Mouse (Mus musculus) mouse embryonic stem cell (cell line): ENCODE measurements around the gene Serpina6.

Source experiments
- in situ Hi-C, 2 experiments: fragments of 300-500 bp; cut with MboI; formaldehyde crosslinking; loops; 1 replicate in 1 of 2; 3 replicates in 1 of 2; pipeline ENCODE4 v1.14.3; 2019 to 2020; ENCODE audit warnings: low sequenced_read_pairs in 2 of 2, low pct_unique_long_range_greater_than_20kb in 1 of 2, mixed read lengths in 1 of 2; ENCODE audit not compliant: unreplicated experiment in 1 of 2

Serpina6 gene

DNA sequence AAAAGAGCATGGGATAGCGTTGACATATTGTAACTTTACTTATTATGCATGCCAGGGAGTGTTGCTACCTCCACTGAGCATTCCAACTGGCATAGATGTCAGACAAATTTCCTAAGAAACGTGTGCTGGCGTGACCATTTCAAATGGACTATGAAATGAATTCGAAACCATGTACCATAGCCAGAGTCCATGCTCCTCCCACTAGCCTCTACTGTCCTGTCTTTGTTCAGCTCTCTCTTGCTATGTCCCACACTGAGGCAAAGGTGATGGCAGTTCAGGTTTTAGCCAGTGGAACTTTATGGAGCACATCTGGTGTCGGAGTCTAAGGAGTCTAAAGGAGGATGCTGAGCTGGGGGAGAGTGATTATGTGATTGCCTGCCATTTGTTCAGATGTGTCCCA is 3.1 kb upstream of the Serpina6 start:
- in situ Hi-C loops, result no loop called here

DNA sequence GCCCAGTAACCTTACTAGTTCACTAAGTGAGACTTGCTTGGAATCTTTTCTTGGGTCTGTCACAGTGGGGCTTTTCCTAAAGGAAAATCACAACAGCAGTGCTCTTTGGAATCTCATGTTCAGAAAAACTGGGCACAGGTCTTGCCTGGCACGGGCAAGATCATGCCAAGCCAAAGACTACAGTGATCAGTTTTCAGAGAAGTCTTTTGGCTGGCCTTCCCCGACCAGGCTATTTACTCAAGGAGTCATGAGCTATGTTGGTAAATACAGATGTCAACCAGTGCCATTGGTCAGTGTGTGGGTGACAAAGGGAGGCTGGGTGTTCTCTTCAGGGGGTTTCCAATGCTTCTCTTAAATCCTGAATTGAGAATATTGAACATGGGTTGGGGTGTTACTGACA is 2.2 kb upstream of the Serpina6 start:
- in situ Hi-C loops, result no loop called here

DNA sequence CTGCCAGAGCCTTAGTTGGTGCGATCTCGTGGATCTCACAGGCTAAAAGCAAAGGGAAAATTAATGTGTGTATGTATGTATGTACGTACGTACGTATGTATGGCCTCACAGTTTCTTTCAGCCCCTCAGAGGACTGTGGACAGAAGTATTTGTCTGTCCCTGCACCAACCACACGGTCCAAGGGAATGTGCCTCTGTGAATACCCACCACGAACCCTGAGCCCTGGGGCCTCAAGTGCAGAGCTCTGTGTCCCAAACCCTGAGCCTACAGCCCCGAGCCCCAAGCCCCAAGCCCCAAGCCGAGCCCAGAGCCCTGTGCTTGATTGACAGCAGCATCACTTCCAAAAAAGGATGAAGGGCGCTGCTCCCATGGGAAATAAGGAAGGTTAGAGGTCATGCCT is 979 bp upstream of the Serpina6 start:
- in situ Hi-C loops, result no loop called here

DNA sequence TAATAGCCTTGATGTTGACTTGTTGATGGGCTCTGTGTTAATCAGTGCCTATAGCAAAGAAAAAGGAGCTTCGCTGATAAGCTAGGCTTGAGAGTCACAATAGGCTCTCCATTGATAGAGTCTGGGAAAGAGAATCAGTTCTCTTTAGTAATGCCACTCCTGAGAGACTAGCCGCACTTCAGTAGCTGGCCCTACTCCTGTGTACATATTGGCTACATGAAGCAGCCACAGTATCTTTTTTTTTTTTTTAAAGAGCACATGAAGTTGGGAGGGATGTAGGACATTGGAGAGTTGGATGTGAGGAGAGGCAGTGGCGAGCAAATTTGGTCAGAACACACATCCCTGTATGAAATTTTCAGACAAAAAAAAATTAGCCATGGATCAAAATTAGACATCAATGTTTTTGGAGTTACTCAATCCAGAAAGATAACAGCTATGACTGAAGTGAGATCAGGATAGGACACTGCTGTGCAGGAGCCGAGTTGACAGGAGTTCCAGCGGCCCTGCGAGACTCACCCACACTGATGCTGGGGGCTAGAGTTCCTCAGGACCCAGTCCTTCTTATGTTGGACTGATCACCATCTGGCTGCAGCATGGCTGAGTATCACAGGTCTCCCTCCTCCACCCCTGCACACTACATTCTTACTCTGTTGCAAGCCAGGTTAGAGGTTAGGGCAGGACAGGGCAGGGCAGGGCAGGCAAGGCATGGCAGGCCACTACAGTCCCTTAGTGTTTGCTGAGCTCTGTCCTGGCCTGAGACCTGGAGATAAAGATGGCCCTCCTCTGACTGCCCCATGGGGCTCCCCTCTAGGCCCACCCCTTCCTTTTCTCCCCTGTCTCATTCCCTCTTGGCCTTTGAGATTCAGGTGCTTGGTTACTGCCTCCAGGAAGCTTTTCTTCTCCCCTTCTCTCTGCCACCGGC is 1.6 kb downstream of the Serpina6 start:
- in situ Hi-C loops, result no loop called here

DNA sequence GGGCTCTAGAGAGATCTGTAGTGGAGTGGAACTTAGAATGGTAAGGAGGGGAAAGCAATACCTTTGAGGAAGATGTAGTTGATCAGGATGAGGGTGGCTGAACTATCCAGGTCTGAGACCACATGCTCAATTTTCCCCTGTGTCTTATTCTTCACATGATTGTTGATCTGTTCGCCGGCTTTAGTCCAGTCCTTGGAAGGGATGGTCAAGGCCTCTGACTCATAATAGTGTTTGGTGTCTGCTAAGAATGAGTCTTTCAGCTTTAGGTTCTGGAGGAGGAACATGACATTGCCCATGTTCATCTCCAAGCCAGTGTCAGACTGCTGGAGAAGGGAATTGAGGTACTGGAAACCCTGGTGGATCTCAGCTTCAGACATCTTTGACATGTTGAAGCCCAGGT is 3.2 kb downstream of the Serpina6 start:
- in situ Hi-C loops, result no loop called here

DNA sequence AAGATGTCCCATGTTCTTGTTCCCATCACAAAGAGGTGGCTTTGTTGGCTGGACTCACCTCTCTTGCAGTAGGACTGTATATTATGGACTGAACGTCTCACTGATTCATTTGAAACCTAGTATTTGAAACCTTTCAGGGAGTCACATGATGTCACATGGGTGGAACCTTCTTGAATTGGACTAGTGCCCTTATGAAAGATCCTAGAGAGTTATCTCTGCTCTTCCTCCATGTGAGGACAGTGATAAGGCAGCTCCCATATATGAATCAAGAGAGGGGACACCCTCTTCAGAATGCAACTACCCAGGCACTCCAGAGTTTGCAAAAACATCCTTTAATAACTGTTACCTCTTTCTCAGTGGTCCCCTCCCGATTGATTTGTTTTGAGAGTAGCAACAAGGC is 10.7 kb downstream of the Serpina6 start:
- in situ Hi-C loops, result no loop called here

DNA sequence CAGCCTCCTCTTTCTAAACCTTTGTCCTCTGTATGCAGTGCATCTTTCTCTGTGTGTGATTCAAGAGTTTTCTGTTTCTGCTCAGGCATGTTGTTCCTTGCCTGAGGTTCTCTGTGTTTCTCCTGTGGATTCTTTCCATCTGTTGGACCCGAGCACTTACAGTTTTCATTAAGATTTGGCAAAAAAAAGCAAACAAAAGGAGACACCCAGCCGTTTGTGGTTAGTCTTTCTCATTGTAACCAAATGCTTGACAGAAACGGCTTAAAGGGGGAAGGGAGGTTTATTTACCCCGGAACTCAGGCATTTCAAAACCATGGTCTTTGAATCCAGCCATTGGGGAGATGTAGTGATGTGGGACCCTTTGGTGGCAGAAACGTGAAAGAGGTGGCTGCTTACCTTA is 12.4 kb downstream of the Serpina6 start:
- in situ Hi-C loops, result no loop called here

DNA sequence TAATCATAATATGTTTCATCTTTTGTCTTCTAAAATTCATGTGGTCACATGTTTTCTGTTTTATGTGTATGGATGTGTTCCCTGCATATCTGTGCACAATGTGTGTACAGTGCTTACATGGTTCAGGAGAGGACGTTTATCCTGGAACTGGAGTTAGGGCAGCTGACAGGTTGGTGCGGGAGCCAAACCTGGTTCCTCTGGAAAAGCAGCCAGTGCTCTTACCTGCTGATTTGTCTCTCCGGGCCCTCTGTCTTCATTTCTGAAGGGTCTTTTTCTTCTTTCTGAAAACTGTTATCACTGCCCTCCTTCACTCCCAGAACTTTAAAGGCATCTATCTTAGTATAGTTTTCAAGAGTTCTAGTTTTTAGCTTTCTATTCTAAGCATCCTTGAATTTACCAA is 13.2 kb downstream of the Serpina6 start:
- in situ Hi-C loops, result no loop called here

DNA sequence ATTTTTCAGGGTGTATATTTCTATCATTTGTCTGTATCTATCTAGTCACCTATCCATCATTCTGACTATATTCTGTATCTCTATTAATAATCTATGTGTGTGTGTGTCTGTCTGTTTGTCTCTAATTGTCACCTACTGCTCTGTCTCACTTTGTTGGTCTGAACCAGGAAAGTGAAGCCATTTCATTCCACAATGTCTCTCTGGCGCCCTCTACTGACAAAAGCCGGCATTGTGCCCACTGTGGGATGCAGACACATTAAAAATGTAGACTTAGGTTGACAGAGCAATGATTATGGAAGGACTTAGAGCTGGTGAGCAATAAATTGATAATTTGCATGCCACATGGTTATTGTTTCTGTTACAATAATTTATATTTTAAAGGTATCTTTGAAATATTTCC is 13.7 kb downstream of the Serpina6 start:
- in situ Hi-C loops, result no loop called here

DNA sequence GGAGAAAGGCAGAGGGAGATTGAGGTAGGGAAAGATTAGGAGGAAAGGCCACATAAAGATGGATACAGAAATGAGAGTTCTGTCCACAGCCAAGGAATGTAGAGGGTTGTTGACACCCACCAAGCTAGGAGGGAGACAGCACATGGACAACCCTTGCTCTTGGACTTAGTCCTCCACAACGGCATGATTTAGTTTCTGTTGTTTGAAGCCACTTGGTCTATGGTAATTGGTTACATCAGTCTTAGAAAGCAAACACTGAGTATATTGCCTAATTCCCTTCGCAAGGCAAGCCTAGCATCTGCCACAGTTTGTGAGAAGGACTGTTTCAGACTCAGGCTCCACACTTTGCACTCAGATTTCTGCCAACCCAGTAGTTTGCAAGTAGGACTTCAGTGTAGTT is 21.2 kb downstream of the Serpina6 start:
- in situ Hi-C loops, result no loop called here

DNA sequence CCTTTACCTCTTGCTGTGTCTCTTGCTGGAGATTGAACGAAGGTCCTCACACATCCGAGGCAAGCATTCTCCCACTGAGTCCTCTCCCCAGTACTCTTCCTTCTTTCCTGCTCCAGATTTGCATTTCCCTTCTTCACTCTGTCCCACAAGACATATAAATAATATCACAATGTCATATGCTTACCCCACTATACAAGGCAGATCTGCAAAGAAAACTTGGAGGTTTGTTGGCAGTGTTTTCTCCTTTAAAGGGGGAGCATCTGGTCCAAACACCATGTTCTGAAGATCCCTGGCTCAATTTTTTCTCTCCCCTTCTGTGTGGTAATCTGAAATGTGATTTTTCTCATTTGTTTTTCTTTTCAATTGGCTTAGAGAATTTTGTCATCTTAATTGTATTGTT is 22.6 kb downstream of the Serpina6 start:
- in situ Hi-C loops, result no loop called here

DNA sequence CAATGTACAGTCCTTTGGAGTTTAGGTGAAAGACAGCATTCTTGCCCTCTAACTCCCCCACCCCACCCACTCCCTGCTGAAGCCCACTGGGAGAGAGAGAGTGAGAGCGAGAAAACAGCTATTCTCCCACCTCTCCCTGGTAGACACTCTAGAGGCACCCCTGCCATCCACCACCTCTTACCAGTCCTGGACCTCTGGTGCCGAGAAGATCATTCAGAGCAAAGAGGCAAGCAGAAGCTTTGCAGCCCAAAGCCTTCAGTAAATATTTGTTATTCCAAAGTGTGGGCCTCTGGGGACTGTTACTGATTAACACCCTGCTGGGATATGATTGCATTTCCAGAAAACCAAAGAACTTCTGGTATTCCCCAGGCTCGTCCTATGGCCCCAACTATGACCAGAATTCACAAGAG is 25.8 kb downstream of the Serpina6 start, which contains the start of gene Serpina10:
TSS of gene Serpina10 (minus strand) at position 242 of the 410 bp plus-strand sequence.
- in situ Hi-C loops, result no loop called here

DNA sequence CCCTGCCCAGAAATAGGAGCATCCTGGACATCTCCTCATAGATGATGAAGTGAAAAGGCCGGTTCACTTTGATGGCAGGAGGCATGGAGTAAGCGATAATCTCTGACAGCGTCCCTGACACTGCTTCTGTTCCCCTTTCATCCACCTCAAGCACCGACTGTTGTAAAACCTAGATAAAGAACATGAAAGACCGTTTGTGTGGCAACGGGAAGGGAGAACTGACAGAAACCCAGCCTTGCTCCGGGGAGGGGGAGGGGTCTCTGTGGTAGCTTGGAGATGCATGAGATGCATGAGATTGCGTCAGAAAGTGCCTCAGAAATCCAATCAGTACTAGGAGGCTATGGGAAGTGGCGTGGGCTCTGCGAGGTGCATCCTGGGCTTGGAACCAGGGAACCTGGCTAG is 40.2 kb downstream of the Serpina6 start:
- in situ Hi-C loops, result no loop called here

DNA sequence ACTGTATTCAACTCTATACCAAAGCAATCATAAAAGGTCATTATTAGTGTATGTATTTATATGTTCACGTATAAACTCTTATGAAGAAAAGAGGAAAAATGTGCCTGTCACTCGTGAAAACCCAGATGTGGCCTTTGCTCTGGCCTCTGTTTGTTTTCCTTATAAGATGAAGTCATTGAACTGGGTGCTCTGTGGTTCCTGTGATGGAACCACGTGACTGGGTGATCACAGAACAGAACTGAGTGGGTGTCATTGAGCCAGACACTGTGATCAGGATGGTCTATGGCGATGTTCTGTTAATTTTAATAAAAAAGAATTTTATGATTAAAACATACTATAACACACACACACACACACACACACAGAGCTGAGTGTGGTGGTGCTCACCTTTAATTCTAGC is 41.3 kb downstream of the Serpina6 start:
- in situ Hi-C loops, result no loop called here

DNA sequence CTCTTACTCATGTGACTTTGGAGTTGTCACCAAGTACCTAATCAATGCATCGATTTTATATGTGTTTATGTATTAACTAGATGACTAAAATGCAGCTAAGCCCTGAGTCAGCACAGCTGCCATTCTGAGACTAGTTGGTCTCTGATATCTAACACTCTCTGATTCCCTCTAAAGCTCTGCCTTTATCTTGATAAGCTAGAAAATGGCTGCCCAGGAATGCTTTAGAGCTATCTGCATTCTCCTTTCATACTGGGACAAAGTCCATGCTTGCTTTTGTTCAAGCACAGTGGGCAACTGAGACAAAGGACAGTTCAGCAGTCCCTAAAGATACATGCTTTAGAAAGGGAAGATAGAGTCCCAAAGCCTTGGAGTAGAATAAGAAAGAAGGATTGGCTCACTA is 41.9 kb downstream of the Serpina6 start:
- in situ Hi-C loops, result no loop called here

DNA sequence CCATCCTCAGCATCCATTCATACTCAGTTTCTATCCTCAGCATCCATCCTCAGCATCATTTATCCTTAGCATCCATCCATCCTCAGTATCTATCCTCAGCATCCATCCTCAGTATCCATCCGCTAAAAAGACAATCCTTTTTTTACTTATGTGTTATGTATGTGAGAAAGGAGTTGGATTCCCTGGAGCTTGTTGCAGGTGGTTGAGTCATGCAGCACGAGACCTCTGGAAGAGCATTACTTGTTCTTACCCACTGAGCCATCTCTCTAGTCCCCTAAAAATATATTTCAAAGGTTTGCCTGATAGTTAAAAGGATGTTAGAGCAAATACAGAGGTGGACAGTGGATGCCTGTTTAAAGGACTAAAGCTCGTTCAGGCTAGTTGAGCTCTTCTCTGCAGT is 55.2 kb downstream of the Serpina6 start:
- in situ Hi-C loops, result no loop called here

DNA sequence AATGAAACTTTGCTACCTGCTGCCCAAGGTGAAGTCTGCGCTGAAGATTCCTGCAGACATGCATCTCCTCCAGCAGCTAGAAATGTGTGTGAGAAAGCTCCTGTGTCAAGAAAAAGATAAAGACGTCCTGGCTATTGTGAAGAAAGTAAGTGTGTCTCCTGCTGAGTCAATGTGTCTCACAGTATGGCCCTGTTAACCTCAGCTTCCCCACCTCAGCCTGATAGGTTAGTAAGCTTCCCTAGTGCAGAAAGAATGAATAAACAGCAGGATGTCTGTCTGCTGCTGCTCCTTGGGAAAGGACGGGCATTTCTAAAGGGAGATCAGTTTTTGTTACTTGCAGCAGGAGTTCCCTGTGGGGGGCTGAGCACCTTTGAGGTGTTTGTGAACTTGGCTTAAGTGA is 56.6 kb downstream of the Serpina6 start:
- in situ Hi-C loops, result no loop called here

DNA sequence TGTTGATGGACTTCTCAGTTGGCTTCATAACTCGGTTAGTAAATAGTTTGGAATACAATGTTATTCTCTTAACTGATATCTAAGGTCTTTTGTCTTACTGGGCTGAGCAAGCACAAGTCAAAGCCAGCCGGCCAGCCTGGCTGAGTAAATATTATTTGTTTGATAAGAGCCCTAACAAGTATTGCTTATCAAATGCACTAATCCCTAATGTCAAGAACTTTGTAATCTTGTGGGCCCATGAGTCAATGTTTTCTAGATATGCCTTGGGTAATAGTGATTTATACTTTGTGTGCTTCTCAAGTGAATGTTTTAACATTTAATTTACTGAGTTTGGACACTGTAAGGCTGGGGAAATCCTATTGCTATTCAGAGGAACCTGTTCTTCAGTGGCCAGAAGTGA is 58.6 kb downstream of the Serpina6 start:
- in situ Hi-C loops, result no loop called here
